ENCODE assay signal across 30 mouse cellular contexts in the genomic region with DNA sequence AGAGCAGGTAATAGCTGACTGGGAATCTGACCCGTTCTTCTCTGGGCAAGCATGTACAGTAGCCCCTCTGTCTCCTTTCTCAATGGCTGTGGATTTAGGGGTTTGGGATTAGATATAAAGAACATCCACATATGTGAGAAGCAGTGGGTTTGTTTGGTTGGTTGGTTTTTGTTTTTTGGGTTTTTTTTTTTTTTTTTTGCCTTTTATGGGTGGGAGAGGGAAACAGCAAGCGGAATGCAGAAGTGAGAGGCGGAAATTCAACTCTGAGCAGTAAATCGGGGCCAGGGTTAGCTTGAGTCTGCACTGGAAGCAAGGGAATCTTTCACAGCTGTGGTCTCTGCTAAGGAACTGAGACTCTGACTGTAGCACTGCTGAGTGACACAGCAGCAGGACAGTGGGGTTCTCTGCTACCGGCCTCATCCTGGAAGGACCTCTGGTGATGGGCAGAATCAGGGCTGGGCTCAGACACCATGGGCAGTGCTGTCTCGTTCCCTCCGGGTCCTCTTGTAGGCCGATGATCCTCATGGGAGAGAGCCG. TPM values are rescaled to one million over a fixed set of nuclear protein-coding genes. Genes with fewer than 3 reads are reported as not detected.
DNase-seq lines count a peak whose midpoint lies in the region; ATAC-seq and TF ChIP-seq lines count a peak whose summit lies in the region.
"Had no signal": no experiment of that assay in that cellular context is flagged by ENCODE, and none has a peak within 500 bp of the region (broad histone marks: within the 10 kb centered on the region; RNA-seq: fewer than 3 reads in every experiment).

No protein-coding gene starts in this region.

- peaks cover 4% of the 10 kb centered on the region; the same call in 1 of the 2 replicates for H3K36me3 ChIP-seq in liver, adult 2 months (ENCODE audit: control insufficient read depth, insufficient read depth, low read length)
- H3K36me3 ChIP-seq in liver, postnatal 0 days (replicated peaks; ENCODE audit: insufficient read depth, low read length) = peaks cover 61% of the 10 kb centered on the region
- H3K36me3 ChIP-seq in midbrain, embryonic 14.5 days (ENCODE audit: control insufficient read depth, insufficient read depth, low read length) = peaks cover 83% of the 10 kb centered on the region

- no peak for TF ChIP-seq EP300 in liver, postnatal 0 days (IDR thresholded peaks at IDR 0.05; ENCODE audit: low read depth)

- no peak for TF ChIP-seq CTCF in liver, adult 2 months (IDR thresholded peaks at IDR 0.05; ENCODE audit: low read depth, low read length)
- TF ChIP-seq CTCF in liver, postnatal 0 days (IDR thresholded peaks at IDR 0.05; ENCODE audit: low read depth) = no peak

- WGBS in liver, adult 2 months = 91% methylated on average over 9 of the region's 9 CpGs
- WGBS in liver, postnatal 0 days (ENCODE audit: insufficient replicate concordance) = 81% methylated on average over 9 of the region's 9 CpGs
- 94% methylated on average over 9 of the region's 9 CpGs for WGBS in midbrain, embryonic 14.5 days

- ATAC-seq in liver, postnatal 0 days = no peak
- no peak for ATAC-seq in midbrain, embryonic 14.5 days (ENCODE audit: low FRiP score, low TSS enrichment)
- ATAC-seq: activated CD4-positive, CD25-positive, alpha-beta regulatory T cell, adult 4 months; forebrain, embryonic 14.5 days; intestine, postnatal 0 days; midbrain, embryonic 13.5 days had no signal

- H3K79me2 ChIP-seq in liver, adult 2 months (ENCODE audit: control insufficient read depth, insufficient read depth, low read length) = no peaks in the 10 kb centered on the region

- H3K9ac ChIP-seq in liver, adult 2 months (ENCODE audit: low read depth, low read length) = no peak overlapping the region
- H3K9ac ChIP-seq in liver, postnatal 0 days (replicated peaks) = no peak overlapping the region
- no peak overlapping the region for H3K9ac ChIP-seq in midbrain, embryonic 14.5 days (replicated peaks; ENCODE audit: low read length)
- H3K9ac ChIP-seq: heart, embryonic 13.5 days; hindbrain, embryonic 12.5 days; midbrain, embryonic 13.5 days; neural tube, embryonic 13.5 days had no signal

- TF ChIP-seq POLR2A in liver, adult 2 months (IDR thresholded peaks at IDR 0.05; ENCODE audit: extremely low read depth, insufficient read depth, low read length) = no peak

- H3K27ac ChIP-seq in liver, adult 2 months (replicated peaks; ENCODE audit: insufficient read depth, low read depth, low read length) = peak overlapping the region; percentile 42; the same call in 1 of the 2 replicates
- H3K27ac ChIP-seq in liver, postnatal 0 days (ENCODE audit: low read depth) = no peak overlapping the region
- H3K27ac ChIP-seq in brown adipose tissue, adult 24 weeks (replicated peaks; ENCODE audit: low read depth, low read length) = peak overlapping the region; percentile 55
- H3K27ac ChIP-seq in midbrain, embryonic 14.5 days (replicated peaks; ENCODE audit: low read depth, low read length) = no peak overlapping the region
- H3K27ac ChIP-seq: heart, embryonic 13.5 days; hindbrain, embryonic 12.5 days; left cerebral cortex, adult 2 months; midbrain, embryonic 13.5 days; neural tube, embryonic 13.5 days had no signal

- DNase-seq in liver, adult 2 months (ENCODE audit: extremely low read depth, low read depth, low spot score) = peak; percentile 36
- DNase-seq in liver, postnatal 0 days = no peak
- DNase-seq in monocyte, adult 2 months (ENCODE audit: low read depth in 1 of 2, low spot score in 2 of 2) = peak; percentile 26 to 48
- no peak for DNase-seq in embryo, embryonic 11 days
- no peak for DNase-seq in midbrain, embryonic 14.5 days
- DNase-seq in cerebellum, adult 9-11 months = no peak
- DNase-seq: adrenal gland, adult 8-10 months; B cell, adult 2 months; cerebellum, adult 11-12 months; cerebellum, postnatal 14 days; heart, postnatal 14 days; kidney, postnatal 4 days; lung, adult 18-20 months; lung, postnatal 10 days; thymus, postnatal 14 days had no signal

- no peak overlapping the region for H3K4me2 ChIP-seq in liver, postnatal 0 days (ENCODE audit: low read depth, low read length)
- no peak overlapping the region for H3K4me2 ChIP-seq in midbrain, embryonic 14.5 days (ENCODE audit: low read length)
- H3K4me2 ChIP-seq: heart, embryonic 13.5 days; hindbrain, embryonic 12.5 days; liver, embryonic 11.5 days; midbrain, embryonic 13.5 days; neural tube, embryonic 13.5 days had no signal

- no peaks in the 10 kb centered on the region for H3K27me3 ChIP-seq in liver, adult 2 months (ENCODE audit: control insufficient read depth, insufficient read depth, low read length)
- H3K27me3 ChIP-seq in liver, postnatal 0 days (ENCODE audit: insufficient read depth, low read length) = no peaks in the 10 kb centered on the region
- H3K27me3 ChIP-seq in midbrain, embryonic 14.5 days (ENCODE audit: control insufficient read depth, insufficient read depth, low read length) = no peaks in the 10 kb centered on the region
- H3K27me3 ChIP-seq: heart, embryonic 13.5 days; hindbrain, embryonic 12.5 days; megakaryocyte, embryonic 14.5 days; midbrain, embryonic 13.5 days; neural tube, embryonic 13.5 days had no signal

- H3K9me3 ChIP-seq in liver, postnatal 0 days (ENCODE audit: low read length) = no peaks in the 10 kb centered on the region
- no peaks in the 10 kb centered on the region for H3K9me3 ChIP-seq in midbrain, embryonic 14.5 days (ENCODE audit: control insufficient read depth, low read length)
- H3K9me3 ChIP-seq: heart, embryonic 13.5 days; hindbrain, embryonic 12.5 days; megakaryocyte, embryonic 14.5 days; midbrain, embryonic 13.5 days; neural tube, embryonic 13.5 days had no signal

- H3K4me3 ChIP-seq in liver, adult 2 months (ENCODE audit: insufficient read depth, low read depth, low read length) = no peak overlapping the region
- no peak overlapping the region for H3K4me3 ChIP-seq in liver, postnatal 0 days (ENCODE audit: low read depth, low read length)
- no peak overlapping the region for H3K4me3 ChIP-seq in brown adipose tissue, adult 24 weeks (ENCODE audit: insufficient read depth, low read depth, low read length)
- H3K4me3 ChIP-seq in midbrain, embryonic 14.5 days (replicated peaks; ENCODE audit: low read depth, low read length) = no peak overlapping the region
- H3K4me3 ChIP-seq: heart, embryonic 13.5 days; hindbrain, embryonic 12.5 days; left cerebral cortex, adult 2 months; megakaryocyte, embryonic 14.5 days; midbrain, embryonic 13.5 days; myocyte; neural tube, embryonic 13.5 days had no signal

- H3K4me1 ChIP-seq in liver, adult 2 months (ENCODE audit: control insufficient read depth, insufficient read depth, low read length) = no peaks in the 10 kb centered on the region
- H3K4me1 ChIP-seq in liver, postnatal 0 days (ENCODE audit: insufficient read depth) = no peaks in the 10 kb centered on the region; the same call in 1 of the 2 replicates
- no peaks in the 10 kb centered on the region for H3K4me1 ChIP-seq in brown adipose tissue, adult 24 weeks (ENCODE audit: control insufficient read depth, insufficient read depth, insufficient read length, low read length)
- peaks cover under 1% of the 10 kb centered on the region; the same call in 1 of the 2 replicates for H3K4me1 ChIP-seq in midbrain, embryonic 14.5 days (ENCODE audit: control insufficient read depth, insufficient read depth, low read length)

RNA-seq across cellular contexts. Expression of a gene that starts 6.0 kb away (rescaled TPM):
- 16.4 and 19.4 TPM in 2 replicates for total RNA-seq in liver, adult 2 months (2014; rRNA removed)
- 20.0 and 24.5 TPM in 2 replicates for polyA plus RNA-seq in liver, adult 2 months (2012; rRNA removed)
- polyA plus RNA-seq in liver, postnatal 0 days (2015; fragmentation: Nextera tagmentation; extraction: Ambion mirVana) = 24.3 and 25.8 TPM in 2 replicates
- polyA plus RNA-seq in brown adipose tissue, adult 24 weeks (2012; ENCODE audit: insufficient read depth, insufficient read length, missing spikeins) = 11.2 and 17.6 TPM in 2 replicates
- polyA plus RNA-seq in midbrain, embryonic 14.5 days (2014; fragmentation: Nextera tagmentation; extraction: Ambion mirVana) = 47.3 and 49.0 TPM in 2 replicates

RNA-seq across cellular contexts. Expression of a gene that starts 22.5 kb away (rescaled TPM):
- total RNA-seq in liver, adult 2 months (2014; rRNA removed) = 0.09 TPM in 1 of 2 replicates, not detected in the other
- 0.07 and 0.12 TPM in 2 replicates for polyA plus RNA-seq in liver, adult 2 months (2012; rRNA removed)
- polyA plus RNA-seq in liver, postnatal 0 days (2015; fragmentation: Nextera tagmentation; extraction: Ambion mirVana) = 0.07 TPM in 1 of 2 replicates, not detected in the other
- not detected in 2 replicates for polyA plus RNA-seq in brown adipose tissue, adult 24 weeks (2012; ENCODE audit: insufficient read depth, insufficient read length, missing spikeins)
- 7.2 and 11.4 TPM in 2 replicates for polyA plus RNA-seq in midbrain, embryonic 14.5 days (2014; fragmentation: Nextera tagmentation; extraction: Ambion mirVana)
- total RNA-seq: adrenal gland, adult 8-10 months; gastrocnemius, adult 8-10 months; heart, adult 18-20 months had no signal
- polyA plus RNA-seq: activated CD4-positive, CD25-positive, alpha-beta regulatory T cell, adult 4 months; limb, embryonic 11.5 days; liver, embryonic 11.5 days had no signal

RNA-seq across cellular contexts. Expression of a gene that starts 29.4 kb away (rescaled TPM):
- total RNA-seq in liver, adult 2 months (2014; rRNA removed) = 0.37 and 0.40 TPM in 2 replicates
- polyA plus RNA-seq in liver, adult 2 months (2012; rRNA removed) = 0.05 and 0.24 TPM in 2 replicates
- 0.20 and 0.21 TPM in 2 replicates for polyA plus RNA-seq in liver, postnatal 0 days (2015; fragmentation: Nextera tagmentation; extraction: Ambion mirVana)
- polyA plus RNA-seq in brown adipose tissue, adult 24 weeks (2012; ENCODE audit: insufficient read depth, insufficient read length, missing spikeins) = 0.87 TPM in 1 of 2 replicates, not detected in the other
- polyA plus RNA-seq in midbrain, embryonic 14.5 days (2014; fragmentation: Nextera tagmentation; extraction: Ambion mirVana) = 39.1 and 45.2 TPM in 2 replicates

Comparison
In these comparisons a context has a peak if more than half of its experiments do, and no peak if none do; other contexts are left out.
1. DNase-seq: peak in liver, adult 2 months (single experiment) and monocyte, adult 2 months (2 of 2); none in liver, postnatal 0 days (single experiment), embryo, embryonic 11 days (single experiment), midbrain, embryonic 14.5 days (single experiment) and cerebellum, adult 9-11 months (single experiment).
2. H3K27ac ChIP-seq: peak in liver, adult 2 months (single experiment) and brown adipose tissue, adult 24 weeks (single experiment); none in liver, postnatal 0 days (single experiment) and midbrain, embryonic 14.5 days (single experiment).
3. RNA of a gene that starts 29.4 kb away (polyA plus RNA-seq): 39.1 to 45.2 TPM in midbrain, embryonic 14.5 days; 0.87 TPM in brown adipose tissue, adult 24 weeks, 0.05 to 0.24 TPM in liver, adult 2 months and 0.20 to 0.21 TPM in liver, postnatal 0 days; every median in the first group is over 10 times any median in the second.